Mouse (Mus musculus): ENCODE results near the gene St6galnac6.

DNA sequence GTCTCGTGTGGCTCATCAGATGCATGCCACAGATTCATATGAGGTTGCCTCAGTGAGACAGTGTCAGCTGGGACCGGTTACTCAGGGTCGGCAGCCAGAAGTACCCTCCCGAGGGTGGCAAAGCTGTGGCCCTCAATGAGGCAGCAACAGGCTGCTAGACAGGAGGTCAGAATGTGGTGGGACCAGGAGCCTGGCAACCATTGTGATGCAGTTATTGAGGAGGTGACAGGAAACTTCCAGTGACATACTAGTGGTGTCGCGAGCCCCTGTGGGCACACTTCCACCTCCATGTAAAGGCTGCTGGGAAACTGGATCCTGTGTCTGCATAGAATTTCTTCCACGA is 22.0 kb downstream of the St6galnac6 start, which contains the start of gene Ak1:
- TF ChIP-seq CTCF (IDR thresholded peaks at IDR 0.05; ENCODE audit: control insufficient read depth, insufficient read depth, low read length) (no peak), POLR2A (IDR thresholded peaks at IDR 0.05; ENCODE audit: borderline replicate concordance, control insufficient read depth, low read depth, low read length) (no peak)
